In the genomic region with DNA sequence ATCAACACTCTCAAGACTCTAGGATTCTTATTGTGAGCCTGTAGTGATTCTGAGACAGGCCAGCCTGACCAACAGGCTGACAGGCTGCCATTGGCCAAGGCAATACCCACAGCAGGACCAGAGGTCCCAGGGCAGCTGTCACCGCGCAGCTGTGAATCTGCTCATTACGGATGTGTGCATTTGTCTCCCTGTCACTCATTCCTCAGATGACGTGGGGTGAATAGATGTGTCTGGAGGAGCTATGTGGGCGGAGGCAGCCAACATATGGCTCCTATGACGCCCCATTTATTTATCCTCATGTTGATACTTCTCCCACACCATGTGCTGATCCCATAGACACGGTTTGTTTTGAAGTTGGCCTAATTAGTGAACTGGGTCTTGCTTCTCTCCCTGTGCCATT, we compare ENCODE assay signal across 25 mouse cellular contexts. TPM values are rescaled to one million over a fixed set of nuclear protein-coding genes. Genes with fewer than 3 reads are reported as not detected.
DNase-seq lines count a peak whose midpoint lies in the region; ATAC-seq and TF ChIP-seq lines count a peak whose summit lies in the region.
"Had no signal": no experiment of that assay in that cellular context is flagged by ENCODE, and none has a peak within 500 bp of the region (broad histone marks: within the 10 kb centered on the region; RNA-seq: fewer than 3 reads in every experiment).

No protein-coding gene starts in this region.

- H3K9ac ChIP-seq in forebrain, embryonic 14.5 days (ENCODE audit: low read length) = no peak overlapping the region
- H3K9ac ChIP-seq in hindbrain, embryonic 12.5 days = no peak overlapping the region
- H3K9ac ChIP-seq in hindbrain, embryonic 13.5 days = no peak overlapping the region
- H3K9ac ChIP-seq in midbrain, embryonic 13.5 days (replicated peaks) = no peak overlapping the region
- H3K9ac ChIP-seq in midbrain, postnatal 0 days (replicated peaks; ENCODE audit: low read length, poor library complexity, severe bottlenecking) = no peak overlapping the region
- H3K9ac ChIP-seq: forebrain, embryonic 15.5 days; heart, embryonic 15.5 days; lung, embryonic 15.5 days had no signal

- no peak for TF ChIP-seq CTCF in midbrain, postnatal 0 days (IDR thresholded peaks at IDR 0.05)

- H3K4me2 ChIP-seq in forebrain, embryonic 14.5 days (ENCODE audit: low read length) = no peak overlapping the region
- H3K4me2 ChIP-seq in hindbrain, embryonic 12.5 days (replicated peaks) = no peak overlapping the region
- H3K4me2 ChIP-seq in hindbrain, embryonic 13.5 days = no peak overlapping the region
- no peak overlapping the region for H3K4me2 ChIP-seq in midbrain, embryonic 13.5 days (replicated peaks)
- H3K4me2 ChIP-seq in midbrain, postnatal 0 days (ENCODE audit: low read depth, low read length, poor library complexity, severe bottlenecking) = no peak overlapping the region
- H3K4me2 ChIP-seq: forebrain, embryonic 15.5 days; heart, embryonic 15.5 days; liver, embryonic 11.5 days; lung, embryonic 15.5 days had no signal

- no peaks in the 10 kb centered on the region for H3K9me3 ChIP-seq in forebrain, embryonic 14.5 days (replicated peaks; ENCODE audit: control insufficient read depth, low read length)
- H3K9me3 ChIP-seq in forebrain, embryonic 10.5 days = no peaks in the 10 kb centered on the region
- no peaks in the 10 kb centered on the region for H3K9me3 ChIP-seq in hindbrain, embryonic 12.5 days (replicated peaks)
- H3K9me3 ChIP-seq in hindbrain, embryonic 13.5 days = no peaks in the 10 kb centered on the region
- no peaks in the 10 kb centered on the region for H3K9me3 ChIP-seq in midbrain, embryonic 13.5 days
- H3K9me3 ChIP-seq in midbrain, embryonic 10.5 days (replicated peaks) = no peaks in the 10 kb centered on the region
- H3K9me3 ChIP-seq in midbrain, postnatal 0 days (ENCODE audit: low read length) = no peaks in the 10 kb centered on the region
- H3K9me3 ChIP-seq: forebrain, embryonic 15.5 days; heart, embryonic 10.5 days; heart, embryonic 15.5 days; lung, embryonic 15.5 days had no signal

- DNase-seq in forebrain, embryonic 14.5 days (ENCODE audit: low spot score) = no peak
- no peak for DNase-seq in forebrain, embryonic 10.5 days (ENCODE audit: extremely low spot score, low spot score)
- no peak for DNase-seq in midbrain, embryonic 10.5 days (ENCODE audit: low spot score)
- peak; percentile 22 for DNase-seq in midbrain, postnatal 0 days (ENCODE audit: low spot score)
- DNase-seq in right cerebral cortex, adult 18-20 months = no peak
- DNase-seq: adrenal gland, postnatal 10 days; cerebellum, adult 11 months; cerebellum, adult 9-10 months; kidney, adult 8-10 months; kidney, postnatal 4 days; spleen, adult 18-20 months; thymus, adult 18-20 months; thymus, postnatal 25 days had no signal

- H3K36me3 ChIP-seq in forebrain, embryonic 14.5 days (ENCODE audit: control insufficient read depth, insufficient read depth, low read length) = no peaks in the 10 kb centered on the region
- no peaks in the 10 kb centered on the region for H3K36me3 ChIP-seq in forebrain, embryonic 10.5 days (replicated peaks)
- no peaks in the 10 kb centered on the region for H3K36me3 ChIP-seq in hindbrain, embryonic 12.5 days
- no peaks in the 10 kb centered on the region for H3K36me3 ChIP-seq in hindbrain, embryonic 13.5 days
- H3K36me3 ChIP-seq in midbrain, embryonic 13.5 days = no peaks in the 10 kb centered on the region
- H3K36me3 ChIP-seq in midbrain, embryonic 10.5 days = no peaks in the 10 kb centered on the region
- no peaks in the 10 kb centered on the region for H3K36me3 ChIP-seq in midbrain, postnatal 0 days (ENCODE audit: insufficient read depth, low read length)
- H3K36me3 ChIP-seq: forebrain, embryonic 15.5 days; heart, embryonic 10.5 days; heart, embryonic 15.5 days; lung, embryonic 15.5 days had no signal

- peak; percentile 29; the same call in 1 of the 2 replicates for ATAC-seq in forebrain, embryonic 14.5 days
- ATAC-seq in hindbrain, embryonic 12.5 days (ENCODE audit: low FRiP score) = peak; percentile 66
- no peak for ATAC-seq in hindbrain, embryonic 13.5 days (ENCODE audit: low FRiP score)
- ATAC-seq in midbrain, embryonic 13.5 days = 0 out of 2 replicates have a peak, but pooled peaks have one; percentile 63
- ATAC-seq in midbrain, postnatal 0 days (ENCODE audit: low FRiP score) = no peak
- ATAC-seq: forebrain, embryonic 15.5 days; intestine, embryonic 16.5 days; Patski had no signal

- no peak overlapping the region for H3K4me3 ChIP-seq in forebrain, embryonic 14.5 days (ENCODE audit: low read depth, low read length)
- H3K4me3 ChIP-seq in forebrain, embryonic 10.5 days = no peak overlapping the region
- H3K4me3 ChIP-seq in hindbrain, embryonic 12.5 days = no peak overlapping the region
- H3K4me3 ChIP-seq in hindbrain, embryonic 13.5 days = no peak overlapping the region
- no peak overlapping the region for H3K4me3 ChIP-seq in midbrain, embryonic 13.5 days (replicated peaks)
- H3K4me3 ChIP-seq in midbrain, embryonic 10.5 days = no peak overlapping the region
- H3K4me3 ChIP-seq in midbrain, postnatal 0 days (ENCODE audit: low read depth, low read length) = no peak overlapping the region
- H3K4me3 ChIP-seq: forebrain, embryonic 15.5 days; heart, embryonic 10.5 days; heart, embryonic 15.5 days; lung, embryonic 15.5 days had no signal

- H3K27ac ChIP-seq in forebrain, embryonic 14.5 days (ENCODE audit: low read depth, low read length) = no peak overlapping the region
- no peak overlapping the region for H3K27ac ChIP-seq in forebrain, embryonic 10.5 days
- no peak overlapping the region for H3K27ac ChIP-seq in hindbrain, embryonic 12.5 days
- no peak overlapping the region for H3K27ac ChIP-seq in hindbrain, embryonic 13.5 days
- H3K27ac ChIP-seq in midbrain, embryonic 13.5 days = no peak overlapping the region
- H3K27ac ChIP-seq in midbrain, embryonic 10.5 days (replicated peaks) = no peak overlapping the region
- no peak overlapping the region for H3K27ac ChIP-seq in midbrain, postnatal 0 days (ENCODE audit: low read depth, low read length)
- H3K27ac ChIP-seq: forebrain, embryonic 15.5 days; heart, embryonic 10.5 days; heart, embryonic 15.5 days; kidney, postnatal 0 days; lung, embryonic 15.5 days; stomach, postnatal 0 days had no signal

- H3K27me3 ChIP-seq in forebrain, embryonic 14.5 days (replicated peaks; ENCODE audit: control insufficient read depth, insufficient read depth, low read length) = no peaks in the 10 kb centered on the region
- H3K27me3 ChIP-seq in forebrain, embryonic 10.5 days (ENCODE audit: poor library complexity, severe bottlenecking) = no peaks in the 10 kb centered on the region
- no peaks in the 10 kb centered on the region for H3K27me3 ChIP-seq in hindbrain, embryonic 12.5 days
- H3K27me3 ChIP-seq in hindbrain, embryonic 13.5 days = no peaks in the 10 kb centered on the region
- no peaks in the 10 kb centered on the region for H3K27me3 ChIP-seq in midbrain, embryonic 13.5 days
- no peaks in the 10 kb centered on the region for H3K27me3 ChIP-seq in midbrain, embryonic 10.5 days (ENCODE audit: low read depth, poor library complexity, severe bottlenecking)
- no peaks in the 10 kb centered on the region for H3K27me3 ChIP-seq in midbrain, postnatal 0 days (ENCODE audit: insufficient read depth, low read length)
- H3K27me3 ChIP-seq: forebrain, embryonic 15.5 days; heart, embryonic 15.5 days; lung, embryonic 15.5 days had no signal

- 61% methylated on average over 7 of the region's 7 CpGs for WGBS in forebrain, embryonic 14.5 days
- 93% methylated on average over 7 of the region's 7 CpGs for WGBS in forebrain, embryonic 10.5 days
- 66% methylated on average over 7 of the region's 7 CpGs for WGBS in hindbrain, embryonic 12.5 days
- WGBS in hindbrain, embryonic 13.5 days = 54% methylated on average over 7 of the region's 7 CpGs
- 57% methylated on average over 7 of the region's 7 CpGs for WGBS in midbrain, embryonic 13.5 days
- 84% methylated on average over 7 of the region's 7 CpGs for WGBS in midbrain, embryonic 10.5 days
- 64% methylated on average over 7 of the region's 7 CpGs for WGBS in midbrain, postnatal 0 days

- no peaks in the 10 kb centered on the region for H3K4me1 ChIP-seq in forebrain, embryonic 14.5 days (ENCODE audit: control insufficient read depth, insufficient read depth, low read length)
- H3K4me1 ChIP-seq in forebrain, embryonic 10.5 days = no peaks in the 10 kb centered on the region
- H3K4me1 ChIP-seq in hindbrain, embryonic 12.5 days = no peaks in the 10 kb centered on the region
- H3K4me1 ChIP-seq in hindbrain, embryonic 13.5 days (replicated peaks) = no peaks in the 10 kb centered on the region
- 0 out of 2 replicates have a peak, but pooled peaks cover 3% of the 10 kb centered on the region for H3K4me1 ChIP-seq in midbrain, embryonic 13.5 days (replicated peaks)
- no peaks in the 10 kb centered on the region for H3K4me1 ChIP-seq in midbrain, embryonic 10.5 days
- no peaks in the 10 kb centered on the region for H3K4me1 ChIP-seq in midbrain, postnatal 0 days (ENCODE audit: insufficient read depth, low read length)
- H3K4me1 ChIP-seq: forebrain, embryonic 15.5 days; heart, embryonic 10.5 days; heart, embryonic 15.5 days; lung, embryonic 15.5 days had no signal

RNA-seq across cellular contexts. Expression of a gene that starts 58.3 kb away (rescaled TPM):
- 2.5 and 2.8 TPM in 2 replicates for polyA plus RNA-seq in forebrain, embryonic 14.5 days (2014; fragmentation: Nextera tagmentation; extraction: Ambion mirVana)
- polyA plus RNA-seq in forebrain, embryonic 10.5 days (2016; fragmentation: Nextera tagmentation; extraction: Ambion mirVana) = 3.4 and 4.7 TPM in 2 replicates
- polyA plus RNA-seq in hindbrain, embryonic 12.5 days (2016; fragmentation: Nextera tagmentation; extraction: Ambion mirVana) = 2.3 and 2.7 TPM in 2 replicates
- polyA plus RNA-seq in hindbrain, embryonic 13.5 days (2015; fragmentation: Nextera tagmentation; extraction: Ambion mirVana) = 1.4 and 1.7 TPM in 2 replicates
- polyA plus RNA-seq in midbrain, embryonic 13.5 days (2015; fragmentation: Nextera tagmentation; extraction: Ambion mirVana) = 1.0 and 1.3 TPM in 2 replicates
- polyA plus RNA-seq in midbrain, embryonic 10.5 days (2016; fragmentation: Nextera tagmentation; extraction: Ambion mirVana) = 2.6 and 3.4 TPM in 2 replicates
- total RNA-seq in midbrain, postnatal 0 days (2014; rRNA removed) = 0.88 and 1.6 TPM in 2 replicates
- 1.0 and 1.5 TPM in 2 replicates for polyA plus RNA-seq in midbrain, postnatal 0 days (2015; fragmentation: Nextera tagmentation; extraction: Ambion mirVana)

Comparison
In these comparisons a context has a peak if more than half of its experiments do, and no peak if none do; other contexts are left out.
1. ATAC-seq: peak in forebrain, embryonic 14.5 days (single experiment), hindbrain, embryonic 12.5 days (single experiment) and midbrain, embryonic 13.5 days (single experiment); none in hindbrain, embryonic 13.5 days (single experiment) and midbrain, postnatal 0 days (single experiment).